Mouse (Mus musculus) small intestine, adult 2 months (tissue): ENCODE data around the gene Tmem189.

Experiments
- CTCF ChIP-seq: fragments of 200-500 bp; IDR thresholded peaks from 2 replicates; pipeline ENCODE4 v1.5.1; 2012; ENCODE audit warnings: low read depth, mild to moderate bottlenecking, control low read depth, inconsistent platforms, low read length, moderate library complexity, mixed read lengths; ENCODE audit not compliant: insufficient replicate concordance, insufficient read length; ENCODE audit errors: extremely low read depth
- POLR2A ChIP-seq: fragments of 200-500 bp; IDR thresholded peaks from 2 replicates; pipeline ENCODE4 v1.6.1; 2012; ENCODE audit warnings: low read depth, mild to moderate bottlenecking, control low read depth, inconsistent platforms, low read length, moderate library complexity

DNA sequence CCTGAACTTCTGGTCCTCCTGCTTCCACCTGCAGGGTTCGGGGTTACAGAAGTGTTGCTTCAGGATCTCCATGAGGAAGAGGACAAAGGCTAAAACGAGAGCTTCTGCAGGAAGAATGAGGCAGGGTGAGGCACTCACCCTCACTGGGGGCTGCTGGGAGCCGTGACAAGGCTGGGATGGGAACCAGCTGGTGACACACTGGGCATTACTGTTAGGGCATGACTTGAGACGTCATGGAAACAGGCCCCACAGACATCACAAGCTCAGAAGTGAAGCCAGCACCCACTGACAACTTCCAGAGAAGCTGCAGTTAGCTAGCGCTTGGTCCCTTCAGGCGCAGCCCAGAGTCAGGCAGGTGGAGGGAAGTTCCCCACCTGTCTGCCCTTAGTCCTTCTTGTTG is 89.7 kb downstream of the Tmem189 start:
- no peak for TF ChIP-seq CTCF
- no peak for TF ChIP-seq POLR2A
